Mouse (Mus musculus): ENCODE results near the gene Atp6v0b. TPM values are rescaled to one million over a fixed set of nuclear protein-coding genes. Genes with fewer than 3 reads are reported as not detected.

Gene Atp6v0b
- polyA plus RNA-seq, 1 experiment from 2014 or later = 150 TPM

DNA sequence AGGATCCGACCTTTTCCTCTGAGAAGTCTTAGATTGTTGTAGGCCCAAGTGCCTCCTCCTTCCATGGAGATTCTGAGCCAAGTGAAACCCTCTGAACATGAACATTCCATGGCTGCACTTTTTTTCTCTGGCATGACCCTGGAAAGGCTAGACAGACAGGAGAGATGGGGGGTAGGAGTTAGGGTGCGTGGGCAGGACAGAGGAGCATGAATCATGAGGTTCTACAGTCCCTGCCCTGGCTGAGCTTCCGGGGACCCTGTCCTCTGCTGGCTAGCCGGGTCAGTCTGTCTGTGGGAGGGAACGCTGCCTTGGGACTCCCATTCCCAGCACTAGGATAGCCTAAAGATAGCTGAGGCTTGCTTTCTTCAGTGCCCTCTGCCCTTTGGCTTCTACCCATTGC is 42.7 kb downstream of the Atp6v0b start:
- ATAC-seq (ENCODE audit: insufficient read depth) (no peak), DNase-seq (no peak)
- H3K4me3 ChIP-seq (ENCODE audit: low read depth, low read length) = no peak overlapping the region
- no peak overlapping the region for H3K4me2 ChIP-seq
- WGBS = 84% methylated on average over 5 of the region's 5 CpGs
- no peak for TF ChIP-seq CTCF (IDR thresholded peaks at IDR 0.05; ENCODE audit: low read depth)
- H3K27ac ChIP-seq (ENCODE audit: low read depth) = no peak overlapping the region
- no peaks in the 10 kb centered on the region for H3K9me3 ChIP-seq (ENCODE audit: low read depth, low read length)
- H3K36me3 ChIP-seq (ENCODE audit: insufficient read depth) = 0 out of 2 replicates have a peak, but pooled peaks cover 2% of the 10 kb centered on the region
- no peak overlapping the region for H3K9ac ChIP-seq
- H3K27me3 ChIP-seq (ENCODE audit: insufficient read depth, low read length) = no peaks in the 10 kb centered on the region
- H3K4me1 ChIP-seq (ENCODE audit: insufficient read depth) = no peaks in the 10 kb centered on the region

DNA sequence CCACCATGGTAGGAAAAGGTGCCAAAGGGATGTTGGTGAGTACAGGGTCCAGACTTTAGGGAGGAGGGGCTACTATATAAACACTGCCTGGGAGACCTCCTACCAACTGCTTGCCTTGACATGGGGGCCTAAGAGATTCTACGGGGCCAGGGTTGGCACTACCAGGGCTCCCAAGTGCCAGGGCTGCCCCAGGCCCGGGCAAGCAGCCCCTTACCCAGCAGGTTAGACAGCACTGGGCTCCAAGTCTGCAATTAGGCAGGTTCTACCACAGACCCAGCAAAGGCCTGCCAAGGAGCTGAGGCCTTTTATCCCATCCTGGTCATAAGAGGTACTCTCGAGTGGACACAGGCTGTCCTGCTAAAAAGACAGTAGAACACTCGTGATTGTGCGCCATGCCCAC is 44.0 kb downstream of the Atp6v0b start:
- Histone ChIP-seq H3K4me3 (ENCODE audit: low read depth, low read length) (no peak overlapping the region), H3K9me3 (ENCODE audit: low read depth, low read length) (no peaks in the 10 kb centered on the region), H3K4me2 (no peak overlapping the region), H3K9ac (no peak overlapping the region), H3K27ac (ENCODE audit: low read depth) (no peak overlapping the region), H3K27me3 (ENCODE audit: insufficient read depth, low read length) (no peaks in the 10 kb centered on the region), H3K4me1 (ENCODE audit: insufficient read depth) (no peaks in the 10 kb centered on the region), H3K36me3 (ENCODE audit: insufficient read depth) (no peaks in the 10 kb centered on the region)
- TF ChIP-seq CTCF (IDR thresholded peaks at IDR 0.05; ENCODE audit: low read depth) = no peak
- 86% methylated on average over 5 of the region's 5 CpGs for WGBS
- no peak for DNase-seq
- ATAC-seq (ENCODE audit: insufficient read depth) = no peak

DNA sequence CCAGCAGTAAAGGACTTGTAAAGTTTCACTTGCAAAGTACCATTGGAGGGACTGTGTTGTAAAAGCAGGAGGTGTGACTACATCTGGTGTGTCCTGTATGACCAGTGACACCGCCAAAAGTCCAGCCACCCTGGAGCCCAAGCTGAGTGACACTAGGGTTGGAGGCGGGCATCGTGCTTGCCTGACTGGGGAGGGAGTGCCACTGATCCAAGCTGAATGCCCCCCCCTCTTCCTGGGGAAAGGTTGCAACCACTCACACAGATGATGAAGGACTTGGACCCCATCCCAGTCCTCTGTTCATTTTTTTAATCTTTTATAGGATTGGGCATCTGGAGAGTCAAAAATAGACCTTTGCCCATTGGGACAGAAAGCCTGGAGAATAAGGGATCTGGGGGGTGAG is 45.6 kb downstream of the Atp6v0b start:
- ATAC-seq (ENCODE audit: insufficient read depth) (no peak), DNase-seq (no peak)
- no peaks in the 10 kb centered on the region for H3K9me3 ChIP-seq (ENCODE audit: low read depth, low read length)
- no peak overlapping the region for H3K4me2 ChIP-seq
- no peak overlapping the region for H3K4me3 ChIP-seq (ENCODE audit: low read depth, low read length)
- TF ChIP-seq CTCF (IDR thresholded peaks at IDR 0.05; ENCODE audit: low read depth) = no peak
- 76% methylated on average over 3 of the region's 3 CpGs for WGBS
- H3K36me3 ChIP-seq (ENCODE audit: insufficient read depth) = no peaks in the 10 kb centered on the region
- no peaks in the 10 kb centered on the region for H3K27me3 ChIP-seq (ENCODE audit: insufficient read depth, low read length)
- no peak overlapping the region for H3K27ac ChIP-seq (ENCODE audit: low read depth)
- H3K9ac ChIP-seq = no peak overlapping the region
- H3K4me1 ChIP-seq (ENCODE audit: insufficient read depth) = no peaks in the 10 kb centered on the region

- H3K27ac ChIP-seq (ENCODE audit: low read depth) = no peak overlapping the region
- no peak for ATAC-seq (ENCODE audit: insufficient read depth)
- H3K9ac ChIP-seq = no peak overlapping the region
- no peaks in the 10 kb centered on the region for H3K4me1 ChIP-seq (ENCODE audit: insufficient read depth)
- no peak for DNase-seq
- no peak for TF ChIP-seq CTCF (IDR thresholded peaks at IDR 0.05; ENCODE audit: low read depth)
- no peaks in the 10 kb centered on the region for H3K9me3 ChIP-seq (ENCODE audit: low read depth, low read length)
- H3K4me3 ChIP-seq (ENCODE audit: low read depth, low read length) = no peak overlapping the region
- 70% methylated on average over 5 of the region's 5 CpGs for WGBS
- H3K36me3 ChIP-seq (ENCODE audit: insufficient read depth) = no peaks in the 10 kb centered on the region
- H3K27me3 ChIP-seq (ENCODE audit: insufficient read depth, low read length) = no peaks in the 10 kb centered on the region
- no peak overlapping the region for H3K4me2 ChIP-seq
Measured at GRCm38 (mm10) chr4:117840821-117841220, 46.3 kb downstream of the Atp6v0b start.

DNA sequence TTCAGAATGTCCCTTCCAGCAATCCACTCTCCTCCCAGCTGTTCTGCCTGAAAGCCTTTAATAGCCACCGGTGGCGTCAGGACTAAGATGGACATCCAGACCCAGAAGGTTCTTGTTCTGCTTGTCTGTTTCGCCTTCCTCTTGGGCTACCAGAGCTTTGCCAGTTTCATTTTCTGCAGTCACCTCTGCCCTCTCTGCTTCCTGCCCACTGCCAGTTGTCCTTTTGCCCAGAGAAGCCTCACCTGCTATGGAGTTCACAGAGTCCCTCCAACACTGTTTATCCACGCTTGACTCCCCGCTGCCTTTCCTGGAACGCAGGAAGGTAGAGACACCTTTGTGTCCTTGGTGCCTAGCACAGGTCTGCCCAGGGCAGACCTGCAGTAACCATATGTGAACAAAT is 47.8 kb downstream of the Atp6v0b start:
- no peaks in the 10 kb centered on the region for H3K9me3 ChIP-seq (ENCODE audit: low read depth, low read length)
- H3K4me1 ChIP-seq (ENCODE audit: insufficient read depth) = 0 out of 2 replicates have a peak, but pooled peaks cover 3% of the 10 kb centered on the region
- no peak overlapping the region for H3K27ac ChIP-seq (ENCODE audit: low read depth)
- ATAC-seq (ENCODE audit: insufficient read depth) (no peak), DNase-seq (no peak)
- TF ChIP-seq CTCF (IDR thresholded peaks at IDR 0.05; ENCODE audit: low read depth) = no peak
- no peak overlapping the region for H3K9ac ChIP-seq
- no peak overlapping the region for H3K4me2 ChIP-seq
- no peaks in the 10 kb centered on the region for H3K27me3 ChIP-seq (ENCODE audit: insufficient read depth, low read length)
- no peaks in the 10 kb centered on the region for H3K36me3 ChIP-seq (ENCODE audit: insufficient read depth)
- 78% methylated on average over 6 of the region's 6 CpGs for WGBS
- H3K4me3 ChIP-seq (ENCODE audit: low read depth, low read length) = no peak overlapping the region

DNA sequence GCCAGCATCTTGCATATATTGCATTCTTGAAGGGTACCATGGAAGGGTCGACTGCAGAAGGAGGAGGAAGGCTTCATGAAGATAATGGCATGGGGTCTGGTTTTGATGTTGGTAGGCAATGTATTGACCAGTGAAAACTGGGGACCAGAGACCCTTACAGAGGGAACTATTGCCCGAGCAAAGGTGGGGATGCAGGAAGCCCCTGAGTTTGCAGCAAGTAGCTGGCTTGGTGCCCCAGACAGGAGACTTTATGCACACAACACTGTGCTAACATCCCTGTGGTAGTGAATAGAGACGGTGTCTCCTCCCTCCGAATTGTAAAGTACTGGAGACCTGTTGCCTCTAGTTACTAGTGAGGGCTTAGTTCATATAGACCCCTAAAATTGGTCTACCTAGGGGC is 49.9 kb downstream of the Atp6v0b start:
- no peak for ATAC-seq (ENCODE audit: insufficient read depth)
- Histone ChIP-seq H3K36me3 (ENCODE audit: insufficient read depth) (no peaks in the 10 kb centered on the region), H3K27me3 (ENCODE audit: insufficient read depth, low read length) (no peaks in the 10 kb centered on the region), H3K27ac (ENCODE audit: low read depth) (no peak overlapping the region), H3K4me1 (ENCODE audit: insufficient read depth) (0 out of 2 replicates have a peak, but pooled peaks cover 4% of the 10 kb centered on the region), H3K9me3 (ENCODE audit: low read depth, low read length) (no peaks in the 10 kb centered on the region), H3K4me2 (peak overlapping the region; percentile 92), H3K4me3 (ENCODE audit: low read depth, low read length) (no peak overlapping the region; the same call in 1 of the 2 replicates), H3K9ac (no peak overlapping the region; the same call in 1 of the 2 replicates)
- WGBS = 63% methylated on average over 4 of the region's 4 CpGs
- DNase-seq = no peak
- TF ChIP-seq CTCF (IDR thresholded peaks at IDR 0.05; ENCODE audit: low read depth) = no peak

GRCm38 (mm10) chr4:117836204-117836767 is 50.8 kb downstream of the Atp6v0b start:
- ATAC-seq (ENCODE audit: insufficient read depth) = peak; percentile 86
- Histone ChIP-seq H3K27me3 (ENCODE audit: insufficient read depth, low read length) (no peaks in the 10 kb centered on the region), H3K4me2 (peak overlapping the region; percentile 92), H3K4me1 (ENCODE audit: insufficient read depth) (0 out of 2 replicates have a peak, but pooled peaks cover 4% of the 10 kb centered on the region), H3K27ac (ENCODE audit: low read depth) (peak overlapping the region; percentile 93), H3K9me3 (ENCODE audit: low read depth, low read length) (no peaks in the 10 kb centered on the region), H3K9ac (peak overlapping the region; percentile 59), H3K36me3 (ENCODE audit: insufficient read depth) (no peaks in the 10 kb centered on the region), H3K4me3 (ENCODE audit: low read depth, low read length) (peak overlapping the region; percentile 77)
- peak; percentile 95 for DNase-seq
- under 1% methylated on average over 48 of the region's 48 CpGs for WGBS
- no peak for TF ChIP-seq CTCF (IDR thresholded peaks at IDR 0.05; ENCODE audit: low read depth)

All from lung, embryonic 14.5 days (tissue).